Mouse (Mus musculus) brain, embryonic 14.5 days (tissue): Measurements from ENCODE around the gene Celsr3.

Source experiments
- CTCF ChIP-seq: fragments of 200-500 bp; IDR thresholded peaks from 2 replicates; pipeline ENCODE4 v1.5.1; 2012; ENCODE audit warnings: inconsistent platforms, mild to moderate bottlenecking, moderate library complexity, borderline replicate concordance; ENCODE audit not compliant: insufficient read depth, insufficient read length; ENCODE audit errors: extremely low read depth
- POLR2A ChIP-seq: fragments of 200-500 bp; IDR thresholded peaks from 2 replicates; pipeline ENCODE4 v1.6.1; 2012; ENCODE audit warnings: mild to moderate bottlenecking, inconsistent platforms, borderline replicate concordance; ENCODE audit not compliant: poor library complexity, insufficient read depth, insufficient read length, severe bottlenecking; ENCODE audit errors: extremely low read depth

GRCm38 (mm10) chr9:108786494-108786893 is 39.6 kb upstream of the Celsr3 start:
- no peak for TF ChIP-seq CTCF
- no peak for TF ChIP-seq POLR2A
